Mouse (Mus musculus) limb, embryonic 13.5 days (tissue): ENCODE measurements around the gene St3gal6. TPM values are rescaled to one million over a fixed set of nuclear protein-coding genes. Genes with fewer than 3 reads are reported as not detected.

ENCODE experiments used
- ATAC-seq: fragments of 200-750 bp; cut with Nextera tagmentation; 2 replicates; pipeline ENCODE4 v1.8.0; 2017; ENCODE audit warnings: low read depth, moderate number of reproducible peaks, moderate TSS enrichment; ENCODE audit not compliant: low FRiP score
- H3K27ac ChIP-seq: fragments of 300-500 bp; sonication (generic); 2 replicates; pipeline ENCODE4 v1.5.1; 2015; ENCODE audit warnings: inconsistent platforms, mild to moderate bottlenecking, moderate library complexity
- H3K27me3 ChIP-seq: fragments of 300-500 bp; sonication (generic); 2 replicates; pipeline ENCODE4 v1.6.1; 2015; ENCODE audit warnings: mild to moderate bottlenecking, inconsistent platforms
- H3K36me3 ChIP-seq: fragments of 300-500 bp; sonication (generic); 2 replicates; pipeline ENCODE4 v1.6.1; 2015; ENCODE audit warnings: inconsistent platforms, mild to moderate bottlenecking, moderate library complexity
- H3K4me1 ChIP-seq: fragments of 300-500 bp; sonication (generic); 2 replicates; pipeline ENCODE4 v1.6.1; 2015; ENCODE audit warnings: inconsistent platforms
- H3K4me2 ChIP-seq: fragments of 300-500 bp; sonication (generic); replicated peaks from 2 replicates; pipeline ENCODE4 v1.6.1; 2015; ENCODE audit warnings: inconsistent platforms, mild to moderate bottlenecking, moderate library complexity
- H3K4me3 ChIP-seq: fragments of 300-500 bp; sonication (generic); 2 replicates; pipeline ENCODE4 v1.5.1; 2015; ENCODE audit warnings: moderate library complexity, mild to moderate bottlenecking, inconsistent platforms
- H3K9ac ChIP-seq: fragments of 300-500 bp; sonication (generic); 2 replicates; pipeline ENCODE4 v1.6.1; 2015; ENCODE audit warnings: mild to moderate bottlenecking, inconsistent platforms
- H3K9me3 ChIP-seq: fragments of 300-500 bp; sonication (generic); 2 replicates; pipeline ENCODE4 v1.6.1; 2016; ENCODE audit warnings: inconsistent platforms
- WGBS: fragments of 180-500 bp; shearing (Covaris S2); methylation state at CpG from one replicate; pipeline ENCODE4 v1.1.7; 2015; 5-methylcytosine and 5-hydroxymethylcytosine counted together
- polyA plus RNA-seq: library from polyadenylated mRNA; unstranded; fragments of >200 nt; fragmentation: Nextera tagmentation; extraction: Ambion mirVana; gene quantifications from 2 replicates; pipeline ENCODE4 v1.2.1, GENCODE M21; 2015

St3gal6 gene
- polyA plus RNA-seq, 1 experiment from 2014 or later = 17.9 TPM

- no peaks in the 10 kb centered on the region for H3K9me3 ChIP-seq
- H3K4me3 ChIP-seq = no peak overlapping the region
- no peak overlapping the region for H3K27ac ChIP-seq
- WGBS = 84% methylated on average over 3 of the region's 3 CpGs
- H3K27me3 ChIP-seq = no peaks in the 10 kb centered on the region
- no peaks in the 10 kb centered on the region; the same call in 1 of the 2 replicates for H3K4me1 ChIP-seq
- H3K36me3 ChIP-seq = peaks cover 38% of the 10 kb centered on the region
- no peak overlapping the region for H3K4me2 ChIP-seq
- no peak for ATAC-seq
- no peak overlapping the region for H3K9ac ChIP-seq
Measured at GRCm38 (mm10) chr16:58453138-58453537, 70.9 kb downstream of the St3gal6 start.

DNA sequence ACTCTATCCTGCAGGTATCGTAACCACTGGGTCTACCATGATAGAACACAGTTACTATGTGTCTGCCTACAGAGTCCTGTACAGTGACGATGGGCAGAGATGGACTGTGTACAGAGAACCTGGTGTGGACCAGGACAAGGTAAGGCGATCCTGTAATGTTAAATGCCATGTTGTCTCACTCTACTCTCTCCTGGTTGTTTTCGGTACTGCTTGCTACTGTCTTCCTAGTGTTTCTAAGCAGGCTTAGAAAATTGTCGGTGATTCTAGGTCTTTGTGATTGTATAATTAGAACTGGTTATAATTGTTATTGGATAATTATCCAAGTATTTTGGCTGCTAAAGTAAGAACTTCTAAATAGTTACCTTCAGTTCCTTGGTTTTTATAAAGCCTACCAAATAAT, 72.4 kb downstream of the St3gal6 start:
- Histone ChIP-seq H3K9ac (no peak overlapping the region), H3K4me2 (no peak overlapping the region), H3K4me1 (no peaks in the 10 kb centered on the region), H3K36me3 (peaks cover 37% of the 10 kb centered on the region), H3K9me3 (no peaks in the 10 kb centered on the region), H3K27ac (no peak overlapping the region), H3K4me3 (no peak overlapping the region), H3K27me3 (no peaks in the 10 kb centered on the region)
- WGBS = 93% methylated on average over 5 of the region's 5 CpGs
- ATAC-seq = no peak

GRCm38 (mm10) chr16:58450648-58451047, 73.4 kb downstream of the St3gal6 start:
- no peaks in the 10 kb centered on the region for H3K9me3 ChIP-seq
- no peak overlapping the region for H3K4me3 ChIP-seq
- peaks cover 32% of the 10 kb centered on the region for H3K36me3 ChIP-seq
- no peak overlapping the region for H3K27ac ChIP-seq
- 74% methylated on average over 6 of the region's 6 CpGs for WGBS
- no peak for ATAC-seq
- no peaks in the 10 kb centered on the region for H3K27me3 ChIP-seq
- no peak overlapping the region for H3K9ac ChIP-seq
- H3K4me1 ChIP-seq = no peaks in the 10 kb centered on the region
- H3K4me2 ChIP-seq = no peak overlapping the region

GRCm38 (mm10) chr16:58449073-58449472, 75.0 kb downstream of the St3gal6 start:
- Histone ChIP-seq H3K4me3 (no peak overlapping the region), H3K9me3 (no peaks in the 10 kb centered on the region), H3K27me3 (no peaks in the 10 kb centered on the region), H3K36me3 (peaks cover 32% of the 10 kb centered on the region), H3K4me1 (no peaks in the 10 kb centered on the region), H3K4me2 (no peak overlapping the region), H3K27ac (no peak overlapping the region), H3K9ac (no peak overlapping the region)
- 89% methylated on average over 4 of the region's 4 CpGs for WGBS
- ATAC-seq = no peak

DNA sequence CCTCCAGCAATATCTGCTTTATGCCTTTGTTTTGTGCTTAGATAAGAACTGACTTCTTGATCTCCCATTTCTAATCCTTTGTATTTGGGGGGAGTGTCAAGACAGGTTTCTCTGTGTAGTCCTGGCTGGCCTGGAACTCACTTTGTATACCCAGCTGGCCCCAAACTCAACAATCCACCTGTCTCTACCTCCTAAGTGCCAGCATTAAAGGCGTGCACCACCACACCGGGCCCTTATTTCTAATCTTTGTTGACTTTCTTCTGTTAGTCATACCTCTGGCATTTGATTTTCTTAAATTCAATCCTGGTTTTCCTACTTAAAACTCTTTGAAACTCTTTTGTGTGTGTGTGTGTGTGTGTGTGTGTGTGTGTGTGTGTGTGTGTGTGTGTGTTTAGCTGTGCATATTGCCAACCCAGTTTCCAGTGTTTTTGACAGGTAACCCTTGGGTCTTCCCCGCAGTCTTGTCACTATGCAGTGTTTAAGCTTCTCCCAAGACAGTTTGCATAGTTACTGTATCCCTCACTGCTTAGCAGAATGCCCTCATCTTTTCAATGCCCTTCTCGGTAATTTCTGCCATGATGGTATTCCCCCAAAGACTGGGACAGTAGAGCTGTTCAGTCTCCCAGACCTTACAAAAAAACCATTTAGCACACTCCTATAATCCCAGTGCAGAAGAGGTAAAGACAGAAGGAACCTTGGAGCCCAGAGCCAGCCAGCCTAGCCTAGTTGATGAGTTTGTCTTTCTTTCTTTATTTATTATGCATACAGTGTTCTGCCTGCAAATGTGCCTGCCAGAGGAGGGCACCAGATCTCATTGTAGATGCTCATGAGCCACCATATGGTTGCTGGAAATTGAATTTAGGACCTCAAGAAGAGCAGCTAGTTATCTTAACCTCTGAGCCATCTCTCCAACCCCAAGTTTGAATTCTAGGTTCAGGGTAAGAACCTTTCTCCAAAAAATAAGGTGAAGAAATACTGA, 77.5 kb downstream of the St3gal6 start:
- H3K27me3 ChIP-seq = no peaks in the 10 kb centered on the region
- H3K27ac ChIP-seq = no peak overlapping the region
- no peaks in the 10 kb centered on the region for H3K4me1 ChIP-seq
- H3K36me3 ChIP-seq = peaks cover 28% of the 10 kb centered on the region
- no peak overlapping the region for H3K9ac ChIP-seq
- H3K4me2 ChIP-seq = no peak overlapping the region
- no peak overlapping the region for H3K4me3 ChIP-seq
- no peak for ATAC-seq
- no peaks in the 10 kb centered on the region for H3K9me3 ChIP-seq
- 97% methylated on average over 4 of the region's 4 CpGs for WGBS

- ATAC-seq = no peak
- Histone ChIP-seq H3K4me3 (no peak overlapping the region), H3K4me1 (no peaks in the 10 kb centered on the region), H3K9me3 (no peaks in the 10 kb centered on the region), H3K4me2 (no peak overlapping the region), H3K36me3 (peaks cover 15% of the 10 kb centered on the region), H3K27ac (no peak overlapping the region), H3K9ac (no peak overlapping the region), H3K27me3 (no peaks in the 10 kb centered on the region)
- WGBS = 77% methylated on average over 6 of the region's 6 CpGs
Measured at GRCm38 (mm10) chr16:58444735-58445134, 79.3 kb downstream of the St3gal6 start.

DNA sequence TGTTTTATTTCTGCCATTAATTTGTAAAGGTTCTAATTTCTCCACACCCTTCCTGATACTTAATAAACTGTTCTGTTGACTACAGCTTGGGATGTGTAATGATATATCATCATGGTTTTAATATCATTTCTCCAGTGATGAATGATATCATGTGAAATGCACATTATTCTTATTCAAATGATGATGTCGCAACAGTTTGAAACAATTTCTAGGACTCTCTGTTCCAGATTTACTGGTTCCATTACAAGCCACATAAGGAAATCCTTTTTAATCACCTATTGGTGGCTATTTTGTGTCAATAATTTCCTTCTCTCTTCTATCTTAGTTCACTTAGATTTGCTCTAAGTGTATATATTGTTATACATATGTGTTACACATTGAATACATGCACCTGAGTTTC, 91.7 kb downstream of the St3gal6 start:
- Histone ChIP-seq H3K4me1 (no peaks in the 10 kb centered on the region), H3K27ac (no peak overlapping the region), H3K9me3 (no peaks in the 10 kb centered on the region), H3K4me2 (no peak overlapping the region), H3K4me3 (no peak overlapping the region), H3K9ac (no peak overlapping the region), H3K27me3 (no peaks in the 10 kb centered on the region), H3K36me3 (peaks cover 18% of the 10 kb centered on the region)
- WGBS = 98% methylated on average over 1 of the region's 1 CpGs
- no peak for ATAC-seq

- Histone ChIP-seq H3K4me3 (no peak overlapping the region), H3K9me3 (no peaks in the 10 kb centered on the region), H3K36me3 (peaks cover 9% of the 10 kb centered on the region), H3K27me3 (no peaks in the 10 kb centered on the region), H3K9ac (no peak overlapping the region), H3K4me1 (no peaks in the 10 kb centered on the region), H3K27ac (no peak overlapping the region), H3K4me2 (no peak overlapping the region)
- no peak for ATAC-seq
- 91% methylated on average over 7 of the region's 7 CpGs for WGBS
Measured at GRCm38 (mm10) chr16:58430246-58430645, 93.8 kb downstream of the St3gal6 start.

- 0 out of 2 replicates have a peak, but pooled peaks cover 3% of the 10 kb centered on the region for H3K36me3 ChIP-seq
- peaks cover 27% of the 10 kb centered on the region for H3K4me1 ChIP-seq
- no peaks in the 10 kb centered on the region for H3K27me3 ChIP-seq
- no peak overlapping the region for H3K4me3 ChIP-seq
- H3K4me2 ChIP-seq = no peak overlapping the region
- 0 out of 2 replicates have a peak, but pooled peaks have one; percentile 22 for ATAC-seq
- 30% methylated on average over 11 of the region's 11 CpGs for WGBS
- H3K27ac ChIP-seq = no peak overlapping the region
- H3K9me3 ChIP-seq = no peaks in the 10 kb centered on the region
- H3K9ac ChIP-seq = no peak overlapping the region
Measured at GRCm38 (mm10) chr16:58421696-58422354, 102.2 kb downstream of the St3gal6 start.

Other genes starting within 250 kb of the St3gal6 start
- 5.5 and 5.6 TPM in 2 replicates for gene Dcbld2, start 115.8 kb downstream of the St3gal6 start, polyA plus RNA-seq
- not detected in 2 replicates for gene Gm813, start 92.7 kb upstream of the St3gal6 start, polyA plus RNA-seq
- not detected in 2 replicates for gene E330017A01Rik, start 114.5 kb upstream of the St3gal6 start, polyA plus RNA-seq
- gene Cpox, start 146.0 kb upstream of the St3gal6 start, polyA plus RNA-seq = 20.7 and 20.9 TPM in 2 replicates
- 0.11 TPM in 1 of 2 replicates, not detected in the other for gene Gpr15, start 194.8 kb upstream of the St3gal6 start, polyA plus RNA-seq
- gene Cldnd1, start 203.7 kb upstream of the St3gal6 start, polyA plus RNA-seq = 130 and 142 TPM in 2 replicates
- not detected in 2 replicates for gene Olfr172, start 238.9 kb upstream of the St3gal6 start, polyA plus RNA-seq